Mouse (Mus musculus) brown adipose tissue, adult 24 weeks (tissue): ENCODE results near the gene Efhd2. TPM values are rescaled to one million over a fixed set of nuclear protein-coding genes. Genes with fewer than 3 reads are reported as not detected.

ENCODE experiments used
- H3K27ac ChIP-seq: fragments of 200-500 bp; replicated peaks from 2 replicates; pipeline ENCODE4 v1.5.1; 2012; ENCODE audit warnings: low read depth, mild to moderate bottlenecking, low read length
- H3K4me1 ChIP-seq: fragments of 200-500 bp; 2 replicates; pipeline ENCODE4 v1.6.1; 2012; ENCODE audit warnings: low read length, mixed read lengths; ENCODE audit not compliant: control insufficient read depth, insufficient read depth, insufficient read length
- H3K4me3 ChIP-seq: fragments of 200-500 bp; 2 replicates; pipeline ENCODE4 v1.5.1; 2012; ENCODE audit warnings: low read depth, mild to moderate bottlenecking, low read length, moderate library complexity; ENCODE audit not compliant: insufficient read depth
- polyA plus RNA-seq: library from polyadenylated mRNA; stranded (reverse); fragments of >200 nt; gene quantifications from 2 replicates; pipeline ENCODE4 v1.2.4, GENCODE M21; 2012; ENCODE audit not compliant: missing spikeins, insufficient read depth, insufficient read length

Gene Efhd2
- polyA plus RNA-seq, 1 experiment: 11.7 TPM

GRCm38 (mm10) chr4:141893157-141893784 is 18.6 kb upstream of the Efhd2 start:
- Histone ChIP-seq H3K4me1 (no peaks in the 10 kb centered on the region), H3K27ac (no peak overlapping the region), H3K4me3 (no peak overlapping the region)

GRCm38 (mm10) chr4:141886385-141886968 is 11.8 kb upstream of the Efhd2 start:
- Histone ChIP-seq H3K4me1 (peaks cover 10% of the 10 kb centered on the region), H3K27ac (no peak overlapping the region)

GRCm38 (mm10) chr4:141885451-141885850 is 10.7 kb upstream of the Efhd2 start:
- Histone ChIP-seq H3K27ac (no peak overlapping the region), H3K4me3 (no peak overlapping the region), H3K4me1 (peaks cover 10% of the 10 kb centered on the region)

More at GRCm38 (mm10) chr4:141886385-141886968, 11.8 kb upstream of the Efhd2 start:
- H3K4me3 ChIP-seq: no peak overlapping the region

GRCm38 (mm10) chr4:141882858-141883257 is 8.1 kb upstream of the Efhd2 start:
- Histone ChIP-seq H3K27ac (peak overlapping the region; percentile 82), H3K4me3 (no peak overlapping the region), H3K4me1 (peaks cover 10% of the 10 kb centered on the region)

- H3K27ac ChIP-seq: peak overlapping the region; percentile 82
Observed at GRCm38 (mm10) chr4:141881950-141882349, 7.2 kb upstream of the Efhd2 start.

GRCm38 (mm10) chr4:141881289-141881914 is 6.7 kb upstream of the Efhd2 start:
- H3K27ac ChIP-seq: peak overlapping the region; percentile 60
- peaks cover 10% of the 10 kb centered on the region for H3K4me1 ChIP-seq
- H3K4me3 ChIP-seq: no peak overlapping the region

More at GRCm38 (mm10) chr4:141881950-141882349, 7.2 kb upstream of the Efhd2 start:
- Histone ChIP-seq H3K4me3 (no peak overlapping the region), H3K4me1 (peaks cover 10% of the 10 kb centered on the region)

GRCm38 (mm10) chr4:141879875-141880274 is 5.2 kb upstream of the Efhd2 start:
- H3K4me3 ChIP-seq: no peak overlapping the region
- H3K27ac ChIP-seq: no peak overlapping the region
- peaks cover 14% of the 10 kb centered on the region for H3K4me1 ChIP-seq

- Histone ChIP-seq H3K4me1 (peaks cover 14% of the 10 kb centered on the region), H3K4me3 (no peak overlapping the region), H3K27ac (no peak overlapping the region)
Observed at GRCm38 (mm10) chr4:141879074-141879473, 4.4 kb upstream of the Efhd2 start.

- Histone ChIP-seq H3K4me1 (peaks cover 14% of the 10 kb centered on the region), H3K4me3 (no peak overlapping the region), H3K27ac (no peak overlapping the region)
Observed at GRCm38 (mm10) chr4:141878621-141879020, 3.9 kb upstream of the Efhd2 start.

GRCm38 (mm10) chr4:141875481-141876108 is 875 bp upstream of the Efhd2 start:
- Histone ChIP-seq H3K4me3 (peak overlapping the region; percentile 88; the same call in 1 of the 2 replicates), H3K27ac (no peak overlapping the region), H3K4me1 (peaks cover 11% of the 10 kb centered on the region; the same call in 1 of the 2 replicates)

GRCm38 (mm10) chr4:141874111-141874600 is 564 bp downstream of the Efhd2 start:
- Histone ChIP-seq H3K4me3 (peak overlapping the region; percentile 88), H3K27ac (peak overlapping the region; percentile 48), H3K4me1 (peaks cover 18% of the 10 kb centered on the region; the same call in 1 of the 2 replicates)

GRCm38 (mm10) chr4:141872977-141873376 is 1.7 kb downstream of the Efhd2 start:
- H3K4me3 ChIP-seq: peak overlapping the region; percentile 88
- peak overlapping the region; percentile 52 for H3K27ac ChIP-seq
- peaks cover 18% of the 10 kb centered on the region; the same call in 1 of the 2 replicates for H3K4me1 ChIP-seq

- H3K4me1 ChIP-seq: peaks cover 19% of the 10 kb centered on the region; the same call in 1 of the 2 replicates
- peak overlapping the region; percentile 52 for H3K27ac ChIP-seq
- H3K4me3 ChIP-seq: peak overlapping the region; percentile 88
Observed at GRCm38 (mm10) chr4:141871909-141872308, 2.8 kb downstream of the Efhd2 start.

GRCm38 (mm10) chr4:141871333-141871725 is 3.4 kb downstream of the Efhd2 start:
- Histone ChIP-seq H3K4me1 (peaks cover 21% of the 10 kb centered on the region; the same call in 1 of the 2 replicates), H3K4me3 (no peak overlapping the region), H3K27ac (peak overlapping the region; percentile 52)
